Mouse (Mus musculus): ENCODE data around the gene Fn1. TPM values are rescaled to one million over a fixed set of nuclear protein-coding genes. Genes with fewer than 3 reads are reported as not detected.

The Fn1 gene
- polyA plus RNA-seq, 1 experiment from 2014 or later, result 182 TPM

DNA sequence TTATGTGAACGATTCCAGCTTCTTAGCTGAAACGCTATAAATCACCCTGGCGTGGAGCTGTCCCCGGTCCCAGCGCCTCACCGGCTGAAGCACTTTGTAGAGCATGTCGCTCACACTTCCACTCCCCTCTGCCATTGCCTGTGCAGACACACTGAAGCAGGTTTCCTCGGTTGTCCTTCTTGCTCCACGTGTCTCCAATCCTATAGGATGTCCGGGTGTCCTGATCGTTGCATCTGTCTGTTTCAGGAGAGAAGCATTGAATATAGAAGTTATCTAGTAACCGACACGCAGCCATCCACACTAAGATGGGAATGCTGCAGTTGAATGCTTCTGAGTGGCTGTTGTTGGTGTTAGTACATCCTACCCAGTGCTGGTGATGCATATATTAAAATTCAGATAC, 7.5 kb downstream of the Fn1 start:
- H3K27me3 ChIP-seq (ENCODE audit: control insufficient read depth, insufficient read depth, low read length), result no peaks in the 10 kb centered on the region
- no peak overlapping the region for H3K4me3 ChIP-seq (ENCODE audit: low read depth, low read length)
- peaks cover 75% of the 10 kb centered on the region for H3K36me3 ChIP-seq (ENCODE audit: control insufficient read depth, insufficient read depth, low read length)

DNA sequence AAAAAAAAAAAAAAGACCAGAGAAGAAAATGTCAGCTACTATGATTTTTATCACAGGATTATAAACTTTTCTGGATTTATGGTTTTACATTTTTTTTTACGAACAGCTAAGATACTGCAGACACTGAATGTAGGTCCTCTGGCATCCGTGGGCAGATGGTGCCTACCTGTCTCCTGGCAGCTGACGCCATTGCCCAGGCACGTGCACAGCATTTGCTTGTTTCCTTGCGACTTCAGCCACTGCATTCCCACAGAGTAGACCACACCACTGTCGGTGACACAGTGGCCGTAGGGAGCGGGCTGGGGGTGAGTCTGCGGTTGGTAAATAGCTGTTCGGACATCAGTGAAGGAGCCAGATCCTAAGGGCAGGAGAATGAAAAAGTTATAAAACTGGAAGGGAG, 10.2 kb downstream of the Fn1 start:
- no peaks in the 10 kb centered on the region for H3K27me3 ChIP-seq (ENCODE audit: control insufficient read depth, insufficient read depth, low read length)
- no peak overlapping the region for H3K4me3 ChIP-seq (ENCODE audit: low read depth, low read length)
- H3K27ac ChIP-seq (ENCODE audit: low read length), result no peak overlapping the region
- ATAC-seq (ENCODE audit: insufficient number of reproducible peaks, insufficient read depth, low FRiP score, low read depth), result no peak
- no peak overlapping the region for H3K4me2 ChIP-seq (replicated peaks; ENCODE audit: low read depth, low read length)
- no peaks in the 10 kb centered on the region for H3K9me3 ChIP-seq (ENCODE audit: control insufficient read depth, low read depth, low read length)
- H3K36me3 ChIP-seq (ENCODE audit: control insufficient read depth, insufficient read depth, low read length), result peaks cover 82% of the 10 kb centered on the region
- WGBS, result 96% methylated on average over 10 of the region's 10 CpGs
- H3K9ac ChIP-seq (replicated peaks; ENCODE audit: low read depth, low read length), result no peak overlapping the region
- no peaks in the 10 kb centered on the region for H3K4me1 ChIP-seq (ENCODE audit: control insufficient read depth, insufficient read depth, low read length)

More for the DNA sequence above, 7.5 kb downstream of the Fn1 start:
- ATAC-seq (ENCODE audit: insufficient number of reproducible peaks, insufficient read depth, low FRiP score, low read depth), result no peak
- H3K9ac ChIP-seq (replicated peaks; ENCODE audit: low read depth, low read length), result no peak overlapping the region
- H3K9me3 ChIP-seq (ENCODE audit: control insufficient read depth, low read depth, low read length), result no peaks in the 10 kb centered on the region
- H3K4me1 ChIP-seq (ENCODE audit: control insufficient read depth, insufficient read depth, low read length), result peaks cover 4% of the 10 kb centered on the region; the same call in 1 of the 2 replicates
- no peak overlapping the region for H3K27ac ChIP-seq (ENCODE audit: low read length)
- 89% methylated on average over 13 of the region's 13 CpGs for WGBS
- no peak overlapping the region for H3K4me2 ChIP-seq (replicated peaks; ENCODE audit: low read depth, low read length)

DNA sequence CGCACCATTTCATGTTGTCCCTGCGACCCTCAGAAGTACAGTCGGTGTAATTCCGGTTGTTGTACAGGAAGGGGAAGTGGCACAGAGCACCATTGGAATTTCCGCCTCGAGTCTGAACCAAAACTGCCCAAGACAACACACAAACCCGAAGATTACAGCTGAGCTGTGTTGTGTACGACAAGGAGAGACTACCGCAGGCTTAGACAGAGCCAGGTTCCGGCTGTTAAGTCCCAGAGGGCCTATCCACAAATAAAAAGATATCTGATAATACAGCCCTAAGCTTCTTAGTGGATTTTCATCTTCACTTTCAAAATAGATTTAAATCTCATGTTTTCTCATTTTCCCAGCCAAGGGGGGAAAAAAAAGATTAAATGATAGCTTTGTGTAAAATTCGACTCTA, 11.8 kb downstream of the Fn1 start:
- Histone ChIP-seq H3K4me3 (ENCODE audit: low read depth, low read length) (no peak overlapping the region), H3K27ac (ENCODE audit: low read length) (no peak overlapping the region), H3K27me3 (ENCODE audit: control insufficient read depth, insufficient read depth, low read length) (no peaks in the 10 kb centered on the region), H3K4me2 (replicated peaks; ENCODE audit: low read depth, low read length) (no peak overlapping the region), H3K4me1 (ENCODE audit: control insufficient read depth, insufficient read depth, low read length) (no peaks in the 10 kb centered on the region), H3K36me3 (ENCODE audit: control insufficient read depth, insufficient read depth, low read length) (peaks cover 86% of the 10 kb centered on the region), H3K9me3 (ENCODE audit: control insufficient read depth, low read depth, low read length) (no peaks in the 10 kb centered on the region), H3K9ac (replicated peaks; ENCODE audit: low read depth, low read length) (no peak overlapping the region)
- ATAC-seq (ENCODE audit: insufficient number of reproducible peaks, insufficient read depth, low FRiP score, low read depth), result no peak
- WGBS, result 92% methylated on average over 11 of the region's 11 CpGs

DNA sequence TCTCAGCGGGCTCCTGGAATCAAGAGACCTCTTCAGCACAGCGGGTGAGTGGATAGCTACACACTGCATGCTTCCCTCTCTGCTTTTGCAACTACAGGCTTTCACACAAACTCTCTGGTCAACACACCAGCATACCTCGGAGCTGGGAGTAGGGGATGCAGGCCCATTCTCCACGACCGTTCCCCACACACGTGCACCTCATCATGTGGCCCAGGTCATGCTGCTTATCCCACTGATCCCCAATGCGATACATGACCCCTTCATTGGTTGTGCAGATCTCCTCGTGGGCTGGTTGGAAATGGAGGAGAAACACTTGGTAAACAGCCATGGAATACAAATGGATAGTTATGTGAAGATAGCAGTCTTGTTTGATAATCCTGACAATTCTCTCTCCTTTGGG, 12.8 kb downstream of the Fn1 start:
- Histone ChIP-seq H3K27me3 (ENCODE audit: control insufficient read depth, insufficient read depth, low read length) (no peaks in the 10 kb centered on the region), H3K9me3 (ENCODE audit: control insufficient read depth, low read depth, low read length) (no peaks in the 10 kb centered on the region), H3K4me3 (ENCODE audit: low read depth, low read length) (no peak overlapping the region), H3K4me2 (replicated peaks; ENCODE audit: low read depth, low read length) (no peak overlapping the region), H3K4me1 (ENCODE audit: control insufficient read depth, insufficient read depth, low read length) (no peaks in the 10 kb centered on the region), H3K27ac (ENCODE audit: low read length) (no peak overlapping the region), H3K36me3 (ENCODE audit: control insufficient read depth, insufficient read depth, low read length) (peaks cover 83% of the 10 kb centered on the region), H3K9ac (replicated peaks; ENCODE audit: low read depth, low read length) (no peak overlapping the region)
- WGBS, result 95% methylated on average over 8 of the region's 8 CpGs
- no peak for ATAC-seq (ENCODE audit: insufficient number of reproducible peaks, insufficient read depth, low FRiP score, low read depth)

DNA sequence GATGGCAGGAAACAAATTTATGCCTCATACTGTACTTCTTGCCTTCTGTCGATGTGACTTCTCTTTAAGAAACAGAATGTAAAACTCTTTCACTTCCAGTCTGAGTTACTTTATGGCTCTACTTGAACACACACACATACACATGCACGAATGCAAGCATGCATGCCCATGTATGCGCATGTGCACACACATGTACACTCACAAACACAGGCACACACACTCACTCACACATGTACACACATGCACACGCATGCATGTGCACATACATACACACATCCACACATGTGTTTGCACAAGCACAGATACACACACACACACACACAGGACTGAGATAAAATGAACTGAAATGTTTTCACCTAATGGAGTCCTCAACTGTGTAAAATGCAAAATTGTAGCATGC, 16.3 kb downstream of the Fn1 start:
- ATAC-seq (ENCODE audit: insufficient number of reproducible peaks, insufficient read depth, low FRiP score, low read depth), result no peak
- no peak overlapping the region for H3K27ac ChIP-seq (ENCODE audit: low read length)
- H3K36me3 ChIP-seq (ENCODE audit: control insufficient read depth, insufficient read depth, low read length), result peaks cover 60% of the 10 kb centered on the region
- H3K27me3 ChIP-seq (ENCODE audit: control insufficient read depth, insufficient read depth, low read length), result no peaks in the 10 kb centered on the region
- H3K4me1 ChIP-seq (ENCODE audit: control insufficient read depth, insufficient read depth, low read length), result no peaks in the 10 kb centered on the region
- H3K9me3 ChIP-seq (ENCODE audit: control insufficient read depth, low read depth, low read length), result no peaks in the 10 kb centered on the region
- no peak overlapping the region for H3K4me3 ChIP-seq (ENCODE audit: low read depth, low read length)
- H3K9ac ChIP-seq (replicated peaks; ENCODE audit: low read depth, low read length), result no peak overlapping the region
- WGBS, result 96% methylated on average over 4 of the region's 4 CpGs
- H3K4me2 ChIP-seq (replicated peaks; ENCODE audit: low read depth, low read length), result no peak overlapping the region

DNA sequence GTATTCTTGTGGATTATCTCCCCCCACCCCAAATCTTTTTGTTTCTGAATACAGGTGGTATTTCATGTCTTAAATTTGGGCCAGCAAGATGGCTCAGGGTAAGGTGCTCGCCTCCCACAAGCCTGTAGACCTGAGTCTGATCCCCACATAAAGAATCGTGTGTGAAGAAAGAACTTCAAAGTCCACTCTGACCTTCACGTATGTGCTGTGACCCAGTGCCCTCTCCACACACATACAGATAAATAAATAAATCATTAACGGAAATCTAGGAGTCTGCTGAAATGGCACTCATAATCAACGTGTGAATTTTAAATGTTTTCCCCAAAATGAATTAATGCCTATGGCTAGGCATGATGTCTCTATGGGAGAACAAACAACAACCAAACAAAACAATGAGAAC, 16.9 kb downstream of the Fn1 start:
- H3K27ac ChIP-seq (ENCODE audit: low read length), result no peak overlapping the region
- peaks cover 58% of the 10 kb centered on the region for H3K36me3 ChIP-seq (ENCODE audit: control insufficient read depth, insufficient read depth, low read length)
- no peak overlapping the region for H3K4me2 ChIP-seq (replicated peaks; ENCODE audit: low read depth, low read length)
- no peaks in the 10 kb centered on the region for H3K9me3 ChIP-seq (ENCODE audit: control insufficient read depth, low read depth, low read length)
- 88% methylated on average over 5 of the region's 5 CpGs for whole genome bisulfite sequencing
- no peaks in the 10 kb centered on the region for H3K4me1 ChIP-seq (ENCODE audit: control insufficient read depth, insufficient read depth, low read length)
- no peak for ATAC-seq (ENCODE audit: insufficient number of reproducible peaks, insufficient read depth, low FRiP score, low read depth)
- no peaks in the 10 kb centered on the region for H3K27me3 ChIP-seq (ENCODE audit: control insufficient read depth, insufficient read depth, low read length)
- H3K4me3 ChIP-seq (ENCODE audit: low read depth, low read length), result no peak overlapping the region
- no peak overlapping the region for H3K9ac ChIP-seq (replicated peaks; ENCODE audit: low read depth, low read length)

DNA sequence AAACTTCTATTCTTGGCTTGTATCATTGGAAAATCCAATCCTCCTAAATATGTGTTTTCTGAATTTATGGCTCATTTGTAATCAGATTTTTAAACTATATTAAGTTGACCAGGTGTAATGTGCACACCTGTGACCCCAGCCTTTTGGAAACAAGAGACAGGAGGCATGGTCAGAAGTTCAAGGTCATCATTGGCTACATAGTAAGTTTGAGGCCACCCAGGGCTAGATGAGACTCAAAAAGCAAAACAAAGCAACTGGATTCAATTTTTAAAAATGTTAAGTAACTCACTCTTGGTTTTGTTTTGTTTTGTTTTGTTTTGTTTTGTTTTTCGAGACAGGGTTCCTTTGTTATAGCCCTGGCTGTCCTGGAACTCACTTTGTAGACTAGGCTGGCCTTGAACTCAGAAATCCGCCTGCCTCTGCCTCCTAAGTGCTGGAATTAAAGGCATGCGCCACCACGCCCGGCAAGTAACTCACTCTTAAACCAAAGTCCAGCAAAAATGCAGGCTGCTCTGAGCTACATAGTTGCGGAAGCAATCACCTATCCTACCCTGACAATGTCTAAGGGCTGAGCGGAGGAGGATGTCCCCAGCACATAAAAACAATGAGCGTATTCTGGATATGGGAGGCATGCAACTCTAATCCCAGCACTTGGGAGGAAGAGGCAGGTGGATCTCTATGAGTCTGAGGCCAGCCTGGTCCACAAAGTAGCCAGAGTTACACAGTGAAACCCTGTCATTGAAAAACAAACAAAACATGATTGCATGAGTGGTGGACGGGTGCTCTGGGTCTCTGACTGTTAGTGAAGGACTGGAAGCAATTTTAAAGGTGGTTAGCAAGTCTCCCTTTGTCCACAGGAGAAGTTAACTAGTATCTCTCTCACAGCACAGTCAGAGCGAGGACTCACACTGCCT, 17.6 kb downstream of the Fn1 start:
- Histone ChIP-seq H3K4me1 (ENCODE audit: control insufficient read depth, insufficient read depth, low read length) (no peaks in the 10 kb centered on the region), H3K4me2 (replicated peaks; ENCODE audit: low read depth, low read length) (no peak overlapping the region), H3K9ac (replicated peaks; ENCODE audit: low read depth, low read length) (no peak overlapping the region), H3K4me3 (ENCODE audit: low read depth, low read length) (no peak overlapping the region), H3K27me3 (ENCODE audit: control insufficient read depth, insufficient read depth, low read length) (no peaks in the 10 kb centered on the region), H3K9me3 (ENCODE audit: control insufficient read depth, low read depth, low read length) (no peaks in the 10 kb centered on the region), H3K36me3 (ENCODE audit: control insufficient read depth, insufficient read depth, low read length) (peaks cover 54% of the 10 kb centered on the region), H3K27ac (ENCODE audit: low read length) (no peak overlapping the region)
- 90% methylated on average over 10 of the region's 10 CpGs for WGBS
- ATAC-seq (ENCODE audit: insufficient number of reproducible peaks, insufficient read depth, low FRiP score, low read depth), result no peak

DNA sequence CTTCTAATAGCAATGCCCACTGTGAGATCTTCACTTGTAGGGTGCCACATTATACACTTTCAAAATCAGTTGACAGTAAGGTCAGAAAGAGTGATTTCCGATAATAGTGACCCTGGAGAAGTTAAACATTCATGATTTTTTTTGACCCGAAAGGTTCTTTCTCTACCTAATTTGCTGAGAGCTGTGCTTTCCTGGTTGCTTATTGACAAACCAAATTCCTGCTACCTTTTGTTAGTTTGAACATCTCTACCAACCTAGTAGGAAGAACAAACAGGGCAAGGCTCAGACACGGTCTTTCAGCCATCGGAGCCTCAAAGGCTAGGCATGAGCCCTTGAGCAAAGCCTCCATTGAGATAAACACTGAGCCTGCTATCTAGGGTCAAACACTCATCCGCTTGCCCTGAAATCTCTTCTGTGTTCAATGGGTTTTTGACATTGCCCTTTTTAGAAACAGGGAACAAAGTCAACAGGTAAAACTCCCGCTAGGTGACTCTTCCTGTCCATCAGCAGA, 18.5 kb downstream of the Fn1 start:
- Histone ChIP-seq H3K27ac (ENCODE audit: low read length) (no peak overlapping the region), H3K36me3 (ENCODE audit: control insufficient read depth, insufficient read depth, low read length) (peaks cover 53% of the 10 kb centered on the region), H3K27me3 (ENCODE audit: control insufficient read depth, insufficient read depth, low read length) (no peaks in the 10 kb centered on the region), H3K4me1 (ENCODE audit: control insufficient read depth, insufficient read depth, low read length) (no peaks in the 10 kb centered on the region), H3K9ac (replicated peaks; ENCODE audit: low read depth, low read length) (no peak overlapping the region), H3K9me3 (ENCODE audit: control insufficient read depth, low read depth, low read length) (no peaks in the 10 kb centered on the region), H3K4me2 (replicated peaks; ENCODE audit: low read depth, low read length) (no peak overlapping the region), H3K4me3 (ENCODE audit: low read depth, low read length) (no peak overlapping the region)
- no peak for ATAC-seq (ENCODE audit: insufficient number of reproducible peaks, insufficient read depth, low FRiP score, low read depth)
- WGBS, result 81% methylated on average over 6 of the region's 6 CpGs
